Mouse (Mus musculus) lung, postnatal 0 days (tissue): ENCODE measurements around the gene Armh3.

ENCODE experiments used
- CTCF ChIP-seq: IDR thresholded peaks from 2 replicates; pipeline ENCODE4 v1.5.1; 2016; ENCODE audit warnings: antibody characterized with exemption, mild to moderate bottlenecking
- EP300 ChIP-seq: IDR thresholded peaks from 2 replicates; pipeline ENCODE4 v1.6.1; 2016; ENCODE audit warnings: antibody characterized with exemption, mild to moderate bottlenecking, control low read depth

DNA sequence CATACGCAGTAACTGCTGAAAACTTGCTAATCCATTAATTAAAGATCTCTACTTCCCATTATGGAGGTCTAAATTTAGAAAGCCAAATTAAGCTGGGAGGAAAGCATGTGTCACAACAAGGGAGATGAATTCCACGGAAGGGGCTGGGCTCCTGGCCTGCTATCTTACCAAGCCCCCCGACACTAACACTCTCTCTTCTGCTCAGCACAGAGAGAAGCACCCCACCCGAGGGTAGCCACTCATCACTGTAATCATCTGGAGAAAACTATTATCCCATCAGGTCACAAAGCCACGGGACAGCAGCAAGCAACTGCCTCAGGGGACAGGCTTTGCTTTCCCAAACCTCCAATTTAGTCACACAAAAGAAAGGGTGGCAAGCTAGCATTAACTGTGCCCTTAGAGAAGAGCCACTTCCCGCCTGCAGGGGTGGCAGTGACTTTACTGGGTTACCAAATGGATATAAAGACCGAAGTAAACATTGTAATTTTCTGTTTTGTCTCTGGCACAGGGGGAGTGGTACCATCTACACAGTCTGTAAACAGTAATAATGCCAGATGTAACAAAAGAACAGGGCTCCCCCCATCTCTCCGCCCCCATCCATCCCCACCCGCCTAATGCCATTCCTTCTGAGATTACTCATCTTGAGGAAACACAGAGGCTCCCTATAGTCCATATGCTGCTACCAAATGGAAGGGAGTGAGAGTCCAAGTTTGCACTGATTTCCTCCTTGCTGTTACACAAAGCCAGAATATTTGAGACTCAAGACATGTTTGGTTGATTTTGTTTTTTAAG, 77.8 kb downstream of the Armh3 start:
- TF ChIP-seq CTCF (no peak), EP300 (no peak)
